Mouse (Mus musculus): ENCODE results near the gene Lypd6b. TPM values are rescaled to one million over a fixed set of nuclear protein-coding genes. Genes with fewer than 3 reads are reported as not detected.

Lypd6b gene
- total RNA-seq, 2 experiments from 2014 or later, result 2.9 to 3.6 TPM

- DNase-seq, result no peak
Observed at GRCm38 (mm10) chr2:49952632-49953293, 165.3 kb downstream of the Lypd6b start.

DNA sequence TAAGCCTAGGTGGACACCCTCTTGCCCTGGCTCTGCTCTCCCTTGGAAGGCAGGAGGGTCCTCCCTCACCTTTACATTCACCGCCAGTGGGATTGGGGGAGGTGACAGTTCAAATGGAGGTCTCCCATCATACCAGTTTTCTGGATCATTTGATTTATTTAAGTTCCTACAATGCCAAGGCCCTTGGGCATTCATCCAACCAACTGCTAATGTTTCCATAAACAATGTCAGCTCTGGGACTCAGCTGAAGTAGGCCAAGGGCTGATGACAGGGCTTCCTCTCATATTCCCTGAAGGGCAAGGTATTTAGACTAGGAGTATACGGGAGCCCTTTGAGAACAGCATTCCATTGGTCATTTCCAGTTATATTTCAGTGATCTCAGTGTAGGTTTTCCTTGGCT is 170.0 kb downstream of the Lypd6b start:
- no peak for DNase-seq

DNA sequence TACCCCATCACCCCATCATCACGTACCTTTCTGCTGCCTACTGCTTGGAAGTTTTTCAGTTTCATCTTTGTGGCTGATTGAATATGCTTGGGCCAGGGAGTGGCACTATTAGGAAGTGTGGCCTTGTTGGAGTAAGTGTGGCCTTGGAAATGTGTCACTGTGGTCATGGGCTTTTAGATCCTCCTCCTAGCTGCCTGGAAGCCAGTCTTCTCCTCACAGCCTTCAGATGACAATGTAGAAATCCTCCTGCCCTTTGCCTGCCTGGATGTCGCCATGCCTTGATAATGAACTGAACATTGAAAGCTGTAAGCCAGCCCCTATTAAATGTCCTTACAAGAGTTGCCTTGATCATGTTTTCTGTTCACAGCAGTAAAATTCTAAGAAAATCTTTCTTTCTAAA is 174.5 kb downstream of the Lypd6b start:
- no peak for DNase-seq

DNA sequence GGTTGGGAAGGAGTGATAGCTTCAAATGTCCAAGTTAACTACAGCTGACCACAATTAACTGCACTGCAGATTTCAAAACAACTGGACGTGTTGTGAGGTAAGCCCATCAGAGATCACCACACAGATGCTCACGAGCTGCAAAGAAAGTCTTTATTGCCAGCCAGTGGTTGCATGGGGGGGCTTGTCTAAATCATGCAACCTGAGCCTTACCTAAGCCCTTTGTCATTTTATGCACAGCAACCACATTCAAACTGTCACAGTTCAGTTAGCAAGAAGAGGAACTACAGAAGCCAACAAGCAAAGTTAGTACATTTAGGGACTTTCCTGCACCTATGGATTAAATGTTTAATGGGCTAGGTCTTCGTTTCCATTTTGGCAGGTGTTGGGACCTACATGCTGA is 177.4 kb downstream of the Lypd6b start:
- DNase-seq, result no peak

- DNase-seq, result no peak
Observed at GRCm38 (mm10) chr2:49967748-49968147, 180.3 kb downstream of the Lypd6b start.

DNA sequence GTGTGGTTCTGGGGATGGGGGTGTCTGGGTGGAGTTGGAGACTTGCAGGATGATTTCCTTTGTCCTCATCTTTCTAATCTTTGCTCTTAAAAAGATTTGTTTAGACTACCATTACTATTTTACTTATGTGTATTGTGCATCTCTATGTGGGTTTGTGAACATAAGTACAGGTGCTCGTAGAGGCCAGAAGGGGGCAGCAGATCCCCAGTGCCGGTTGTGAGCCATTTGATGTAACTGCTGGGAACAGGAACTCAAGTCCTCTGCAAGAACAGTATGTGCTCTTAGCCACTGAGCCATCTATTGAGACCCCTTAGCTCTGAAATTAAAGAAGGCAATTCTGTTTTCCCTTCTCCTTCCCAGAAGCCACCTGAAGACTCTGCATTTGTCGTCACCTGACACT is 183.5 kb downstream of the Lypd6b start:
- no peak for DNase-seq

DNA sequence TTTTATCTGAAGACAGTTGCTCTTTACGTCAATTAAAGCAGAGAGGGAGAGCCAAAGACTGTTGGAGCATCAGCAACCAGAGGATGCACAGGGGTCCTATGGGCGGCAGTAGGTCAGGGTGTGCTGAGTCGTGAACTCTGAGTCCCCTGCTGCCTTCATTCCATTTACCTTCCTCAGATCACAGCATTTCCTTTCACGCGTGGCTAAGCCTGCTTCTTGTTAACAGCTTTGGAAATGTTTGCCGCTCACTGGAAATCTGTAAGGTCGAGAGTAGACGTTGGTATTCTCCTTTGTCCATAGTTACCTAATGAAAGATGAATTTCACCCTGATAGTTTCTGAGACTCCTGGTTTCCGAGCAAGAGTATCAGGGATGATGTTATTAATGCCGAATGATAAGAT is 191.1 kb downstream of the Lypd6b start:
- no peak for DNase-seq

DNA sequence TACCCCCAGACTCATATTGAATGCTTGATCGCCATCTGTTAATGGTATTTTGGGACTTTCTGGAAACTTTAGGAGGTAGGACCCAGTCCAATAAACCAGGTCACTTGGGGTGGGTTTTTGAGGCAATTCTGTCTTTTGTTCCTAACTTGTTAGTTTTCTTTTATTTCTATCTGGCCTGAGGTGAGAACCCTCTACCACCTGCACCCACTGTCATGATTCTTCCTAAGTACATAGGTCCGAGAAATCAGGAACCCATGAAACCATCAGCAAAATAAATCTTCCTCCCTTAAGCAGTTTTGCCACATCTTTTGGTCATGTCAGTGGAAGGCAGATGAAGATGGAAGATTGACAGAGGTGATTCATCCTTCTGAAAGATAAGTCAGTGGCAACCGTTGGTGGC is 192.5 kb downstream of the Lypd6b start:
- DNase-seq, result no peak

DNA sequence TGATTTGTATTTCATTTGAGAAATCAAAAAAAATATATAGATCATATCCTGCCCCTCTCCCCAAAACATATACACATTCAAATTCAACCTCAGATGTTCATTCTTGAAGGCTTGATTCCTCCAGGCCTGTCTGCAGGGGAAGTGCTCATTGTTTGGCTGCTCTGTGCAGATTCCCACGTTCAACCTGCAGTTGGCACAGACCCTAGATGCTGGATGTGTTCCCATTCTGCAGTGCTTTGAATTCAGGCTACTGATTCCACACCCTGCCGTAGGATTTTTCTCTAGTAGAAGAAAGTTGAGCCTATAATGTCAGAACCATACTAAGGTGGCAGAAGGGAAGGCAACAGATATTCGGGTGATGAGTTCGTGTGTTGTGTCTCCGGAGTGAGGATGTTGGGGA is 195.5 kb downstream of the Lypd6b start:
- peak; percentile 14 to 18 for DNase-seq

GRCm38 (mm10) chr2:49984780-49985179 is 197.3 kb downstream of the Lypd6b start:
- no peak for DNase-seq

- no peak for DNase-seq
Observed at GRCm38 (mm10) chr2:49995841-49996240, 208.4 kb downstream of the Lypd6b start.

GRCm38 (mm10) chr2:49997216-49997615 is 209.7 kb downstream of the Lypd6b start:
- no peak for DNase-seq

Other genes with a start within 250 kb of the Lypd6b start
- 100 to 1,000 TPM; 500 to 512 TPM for gene Kif5c, start 168.4 kb upstream of the Lypd6b start, total RNA-seq (2021)